Mouse (Mus musculus) skeletal muscle tissue, adult 2 months (tissue): Measurements from ENCODE around the gene Eif4e3.

Source experiments
- DNase-seq: peaks from one replicate; pipeline ENCODE4 v3.0.0-alpha.2; 2012; ENCODE audit warnings: low read depth, low spot score

The Eif4e3 gene

GRCm38 (mm10) chr6:99666318-99667171, at the start of gene Eif4e3, which contains the start of gene Gm20696:
Eif4e3 (minus strand) TSS chr6:99666771.
Gm20696 (minus strand) TSS chr6:99666797.
- peak; percentile 45 for DNase-seq

GRCm38 (mm10) chr6:99715913-99716312, 49.3 kb upstream of the Eif4e3 start:
- no peak for DNase-seq

- DNase-seq, result no peak
Observed at GRCm38 (mm10) chr6:99715191-99715590, 48.6 kb upstream of the Eif4e3 start.

GRCm38 (mm10) chr6:99713256-99713655, 46.7 kb upstream of the Eif4e3 start:
- DNase-seq, result no peak

GRCm38 (mm10) chr6:99711576-99712101, 45.1 kb upstream of the Eif4e3 start:
- DNase-seq, result no peak

- DNase-seq, result no peak
Observed at GRCm38 (mm10) chr6:99700484-99700883, 33.9 kb upstream of the Eif4e3 start.

- no peak for DNase-seq
Observed at GRCm38 (mm10) chr6:99692916-99693841, 26.6 kb upstream of the Eif4e3 start.

GRCm38 (mm10) chr6:99692206-99692915, 25.8 kb upstream of the Eif4e3 start, which contains the start of gene Gpr27:
Gpr27 (plus strand) TSS chr6:99692679.
- no peak for DNase-seq

- DNase-seq, result no peak
Observed at GRCm38 (mm10) chr6:99691666-99692205, 25.2 kb upstream of the Eif4e3 start.

GRCm38 (mm10) chr6:99688513-99688912, 21.9 kb upstream of the Eif4e3 start:
- DNase-seq, result no peak

GRCm38 (mm10) chr6:99684899-99685298, 18.3 kb upstream of the Eif4e3 start:
- no peak for DNase-seq

- DNase-seq, result no peak
Observed at GRCm38 (mm10) chr6:99683974-99684373, 17.4 kb upstream of the Eif4e3 start.

- DNase-seq, result no peak
Observed at GRCm38 (mm10) chr6:99678108-99678507, 11.5 kb upstream of the Eif4e3 start.

GRCm38 (mm10) chr6:99677325-99677724, 10.8 kb upstream of the Eif4e3 start:
- no peak for DNase-seq

- no peak for DNase-seq
Observed at GRCm38 (mm10) chr6:99674482-99674881, 7.9 kb upstream of the Eif4e3 start.

- DNase-seq, result no peak
Observed at GRCm38 (mm10) chr6:99671768-99672167, 5.2 kb upstream of the Eif4e3 start.

GRCm38 (mm10) chr6:99670481-99671119, 4.0 kb upstream of the Eif4e3 start:
- DNase-seq, result no peak

- no peak for DNase-seq
Observed at GRCm38 (mm10) chr6:99669481-99670325, 3.1 kb upstream of the Eif4e3 start.

GRCm38 (mm10) chr6:99667290-99667689, 719 bp upstream of the Eif4e3 start:
- DNase-seq, result no peak
